Mouse (Mus musculus): ENCODE results near the gene Arl13b. TPM values are rescaled to one million over a fixed set of nuclear protein-coding genes. Genes with fewer than 3 reads are reported as not detected.

Gene Arl13b
- total RNA-seq, 2 experiments from 2014 or later, result 10.2 to 11.4 TPM

GRCm38 (mm10) chr16:62745875-62746274, 101.0 kb downstream of the Arl13b start:
- DNase-seq (ENCODE audit: low spot score), result no peak
- intact Hi-C loops (cut with DNase I), result no loop called here

Small RNA genes lying within 50 kb of the gene (microRNA-seq; reads per million reads assigned to microRNA genes)
- gene Gm25986, result not detected

Other genes with a start within 250 kb of the Arl13b start
- gene Nsun3, start 60.2 kb downstream of the Arl13b start, total RNA-seq (2021), result 1 to 10 TPM; 7.2 to 7.7 TPM
- gene Stx19, start 32.4 kb downstream of the Arl13b start, total RNA-seq (2021), result not detected
- 10 to 100 TPM; 15.6 to 19.1 TPM for gene Pros1, start 7.3 kb upstream of the Arl13b start, total RNA-seq (2021)

Measured in heart, postnatal 25 days (tissue).